Mouse (Mus musculus): ENCODE results near the gene Icam5. TPM values are rescaled to one million over a fixed set of nuclear protein-coding genes. Genes with fewer than 3 reads are reported as not detected.

Icam5 gene
- polyA plus RNA-seq, 1 experiment = 0.25 TPM

DNA sequence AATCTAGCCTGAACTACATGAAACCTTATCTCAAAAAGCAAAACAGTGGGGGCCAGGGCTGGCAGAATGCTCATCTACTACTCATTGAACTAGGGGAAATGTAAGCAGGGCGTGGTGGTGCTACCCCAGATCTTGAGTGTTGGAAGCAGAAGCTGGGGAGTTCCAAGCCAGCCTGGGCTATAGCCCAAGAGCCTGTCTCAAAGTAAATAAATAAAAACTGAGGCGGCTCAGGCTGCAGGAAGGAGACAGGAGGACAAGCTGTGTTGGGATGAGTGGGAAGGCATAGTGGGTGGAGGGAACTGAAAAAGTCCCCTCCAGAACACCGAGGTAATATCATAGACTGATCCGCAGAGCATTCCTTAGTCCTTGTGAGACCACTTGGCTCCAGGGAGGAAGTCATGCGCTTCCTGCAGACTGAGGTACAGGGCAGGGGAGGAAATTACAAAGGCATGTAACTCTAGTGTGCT, 20.0 kb upstream of the Icam5 start:
- no peak overlapping the region for H3ac ChIP-seq (ENCODE audit: control insufficient read depth, insufficient read length)
- H3K27me3 ChIP-seq (ENCODE audit: control insufficient read depth, insufficient read depth, insufficient read length) = peaks cover 23% of the 10 kb centered on the region

DNA sequence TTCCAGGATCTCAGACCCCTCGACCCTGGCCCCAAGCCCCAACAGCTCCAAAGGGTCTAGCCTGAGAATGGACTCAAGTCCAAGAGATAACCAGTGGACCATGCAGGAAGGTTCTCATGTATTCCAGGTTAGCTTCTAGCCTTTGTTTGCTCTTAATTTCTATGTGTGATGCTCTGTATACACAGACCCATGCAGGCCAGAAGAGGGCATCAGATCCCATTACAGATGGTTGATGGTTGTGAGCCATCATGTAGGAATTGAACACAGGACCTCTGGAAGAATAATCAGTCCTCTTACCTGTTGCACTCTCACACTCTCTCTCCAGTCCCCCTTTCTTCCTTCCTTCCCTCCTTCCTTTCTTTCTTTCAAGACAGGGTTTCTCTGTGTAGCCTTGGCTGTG, 19.5 kb upstream of the Icam5 start:
- TF ChIP-seq POLR2A (IDR thresholded peaks at IDR 0.05; ENCODE audit: insufficient read length, low read depth) (no peak), TCF12 (IDR thresholded peaks at IDR 0.05; ENCODE audit: insufficient read depth, poor library complexity, severe bottlenecking) (no peak), MAX (IDR thresholded peaks at IDR 0.05; ENCODE audit: low read depth) (no peak), USF1 (IDR thresholded peaks at IDR 0.05; ENCODE audit: low read depth) (no peak), SRF (IDR thresholded peaks at IDR 0.05; ENCODE audit: control insufficient read depth, insufficient read length, low read depth) (no peak), MYOD1 (IDR thresholded peaks at IDR 0.05; ENCODE audit: control insufficient read depth in 1 of 3, insufficient read length in 2 of 3, low read depth in 2 of 3) (no peak), POLR2AphosphoS2 (IDR thresholded peaks at IDR 0.05; ENCODE audit: insufficient read length, low read depth) (no peak), REST (IDR thresholded peaks at IDR 0.05; ENCODE audit: insufficient read depth, insufficient read length) (no peak), MYOG (IDR thresholded peaks at IDR 0.05; ENCODE audit: control insufficient read depth in 1 of 3, insufficient read depth in 1 of 3, insufficient read length in 2 of 3, low read depth in 2 of 3) (no peak), TCF3 (IDR thresholded peaks at IDR 0.05; ENCODE audit: insufficient read length, low read depth) (no peak)
- H3K79me2 ChIP-seq (ENCODE audit: control insufficient read depth, insufficient read depth) = no peaks in the 10 kb centered on the region
- H3ac ChIP-seq (ENCODE audit: control insufficient read depth, insufficient read length) = no peak overlapping the region
- H3K4me3 ChIP-seq = no peak overlapping the region
- peaks cover 28% of the 10 kb centered on the region for H3K27me3 ChIP-seq (ENCODE audit: control insufficient read depth, insufficient read depth, insufficient read length)
- H3K4me2 ChIP-seq (ENCODE audit: low read depth) = no peak overlapping the region
- H3K36me3 ChIP-seq (ENCODE audit: control insufficient read depth, insufficient read depth) = no peaks in the 10 kb centered on the region

More for the DNA sequence above, 20.0 kb upstream of the Icam5 start:
- TF ChIP-seq SRF (IDR thresholded peaks at IDR 0.05; ENCODE audit: control insufficient read depth, insufficient read length, low read depth) (no peak), POLR2AphosphoS2 (IDR thresholded peaks at IDR 0.05; ENCODE audit: insufficient read length, low read depth) (no peak), TCF12 (IDR thresholded peaks at IDR 0.05; ENCODE audit: insufficient read depth, poor library complexity, severe bottlenecking) (no peak), REST (IDR thresholded peaks at IDR 0.05; ENCODE audit: insufficient read depth, insufficient read length) (no peak), CEBPB (IDR thresholded peaks at IDR 0.05; ENCODE audit: insufficient read depth, poor library complexity, severe bottlenecking) (no peak), POLR2A (IDR thresholded peaks at IDR 0.05; ENCODE audit: insufficient read length, low read depth) (no peak)
- no peaks in the 10 kb centered on the region for H3K36me3 ChIP-seq (ENCODE audit: control insufficient read depth, insufficient read depth)
- no peak overlapping the region for H3K4me3 ChIP-seq
- no peak overlapping the region for H3K4me2 ChIP-seq (ENCODE audit: low read depth)
- no peaks in the 10 kb centered on the region for H3K79me2 ChIP-seq (ENCODE audit: control insufficient read depth, insufficient read depth)

GRCm38 (mm10) chr9:21014691-21015570, 16.9 kb upstream of the Icam5 start:
- H3K36me3 ChIP-seq (ENCODE audit: control insufficient read depth, insufficient read depth) = no peaks in the 10 kb centered on the region
- TF ChIP-seq POLR2A (IDR thresholded peaks at IDR 0.05; ENCODE audit: insufficient read length, low read depth) (no peak), USF1 (IDR thresholded peaks at IDR 0.05; ENCODE audit: low read depth) (no peak)
- H3ac ChIP-seq (ENCODE audit: control insufficient read depth, insufficient read length) = no peak overlapping the region
- H3K4me3 ChIP-seq = no peak overlapping the region
- no peaks in the 10 kb centered on the region for H3K79me2 ChIP-seq (ENCODE audit: control insufficient read depth, insufficient read depth)
- H3K4me2 ChIP-seq (ENCODE audit: low read depth) = no peak overlapping the region
- H3K27me3 ChIP-seq (ENCODE audit: control insufficient read depth, insufficient read depth, insufficient read length) = peaks cover 33% of the 10 kb centered on the region

DNA sequence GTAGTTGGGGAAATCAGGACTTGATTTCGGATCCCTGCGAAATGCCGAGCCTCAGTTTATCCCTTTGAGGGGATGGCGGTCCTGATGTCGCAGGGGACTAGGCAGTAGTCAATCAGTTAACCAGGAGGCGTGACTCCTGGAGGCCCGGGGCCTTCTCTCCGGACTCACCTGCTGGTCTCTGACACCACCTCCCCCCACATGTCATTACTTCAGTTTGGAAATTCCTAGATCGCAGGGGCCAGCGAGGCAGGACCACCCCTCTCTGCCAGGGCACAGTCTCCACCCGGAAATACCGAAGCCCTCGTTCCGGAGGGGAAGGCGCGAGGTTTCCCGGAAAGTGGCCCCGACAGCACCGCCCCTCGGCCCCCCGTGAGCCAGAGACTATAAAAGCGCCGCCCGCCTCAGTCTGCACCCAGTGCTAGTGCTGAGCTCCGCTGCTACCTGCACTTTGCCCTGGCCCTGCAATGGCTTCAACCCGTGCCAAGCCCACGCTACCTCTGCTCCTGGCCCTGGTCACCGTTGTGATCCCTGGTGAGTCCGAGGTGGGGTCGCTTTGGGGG, 16.2 kb upstream of the Icam5 start, which contains the start of gene Icam1:
Icam1 (plus strand) TSS at position 415 of the 560 bp plus-strand sequence.
- Histone ChIP-seq H3K36me3 (ENCODE audit: control insufficient read depth, insufficient read depth) (no peaks in the 10 kb centered on the region), H3ac (ENCODE audit: control insufficient read depth, insufficient read length) (no peak within 1 kb of the TSS), H3K27me3 (ENCODE audit: control insufficient read depth, insufficient read depth, insufficient read length) (peaks cover 33% of the 10 kb centered on the region), H3K4me2 (ENCODE audit: low read depth) (no peak within 1 kb of the TSS), H3K79me2 (ENCODE audit: control insufficient read depth, insufficient read depth) (no peaks in the 10 kb centered on the region), H3K4me3 (no peak within 1 kb of the TSS)
- TF ChIP-seq SRF (IDR thresholded peaks at IDR 0.05; ENCODE audit: control insufficient read depth, insufficient read length, low read depth) (no peak), MYOD1 (IDR thresholded peaks at IDR 0.05; ENCODE audit: control insufficient read depth in 1 of 3, insufficient read length in 2 of 3, low read depth in 2 of 3) (no peak), E2F4 (IDR thresholded peaks at IDR 0.05; ENCODE audit: insufficient read depth) (no peak), TCF3 (IDR thresholded peaks at IDR 0.05; ENCODE audit: insufficient read length, low read depth) (no peak), POLR2AphosphoS2 (IDR thresholded peaks at IDR 0.05; ENCODE audit: insufficient read length, low read depth) (no peak), POLR2A (IDR thresholded peaks at IDR 0.05; ENCODE audit: insufficient read length, low read depth) (no peak), MAX (IDR thresholded peaks at IDR 0.05; ENCODE audit: low read depth) (no peak)

All from myocyte (in vitro differentiated cells).